Mouse (Mus musculus): ENCODE results near the gene Clec11a.

- TF ChIP-seq POLR2A (IDR thresholded peaks at IDR 0.05; ENCODE audit: borderline replicate concordance, extremely low read depth, low read depth, low read length) (no peak), CTCF (IDR thresholded peaks at IDR 0.05; ENCODE audit: insufficient read depth, low read length) (no peak)
Observed at GRCm38 (mm10) chr7:44254930-44255329, 51.8 kb downstream of the Clec11a start.

Measured in lung, adult 2 months (tissue).